Mouse (Mus musculus): Measurements from ENCODE around the gene Fbxo3.
"Not testable (repeated sequence)": the region's sequence is repeated elsewhere in the genome, so short reads cannot be mapped to it uniquely, and the experiment has no call there.

Gene Fbxo3

DNA sequence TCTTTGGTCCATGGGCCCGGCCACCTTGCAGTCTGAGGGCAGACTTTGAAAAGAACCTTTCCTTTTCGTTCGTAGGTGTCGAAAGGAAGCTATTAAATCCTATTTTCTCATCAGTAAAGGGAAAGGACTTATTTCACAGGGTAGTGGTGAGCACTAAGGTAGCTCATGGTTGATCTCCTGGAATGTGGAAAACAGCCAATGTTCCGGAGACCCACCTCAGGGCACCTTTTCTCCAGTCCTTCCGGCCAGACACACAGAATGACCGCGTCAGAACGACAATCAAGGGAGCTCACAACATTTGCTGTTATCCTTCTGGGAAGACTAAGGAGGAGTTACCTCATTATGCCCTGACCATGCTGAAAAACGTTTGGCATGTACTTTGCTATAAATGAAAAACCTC lies 68.7 kb downstream of the Fbxo3 start:
- DNase-seq (ENCODE audit: extremely low read depth, low read depth), result no peak

DNA sequence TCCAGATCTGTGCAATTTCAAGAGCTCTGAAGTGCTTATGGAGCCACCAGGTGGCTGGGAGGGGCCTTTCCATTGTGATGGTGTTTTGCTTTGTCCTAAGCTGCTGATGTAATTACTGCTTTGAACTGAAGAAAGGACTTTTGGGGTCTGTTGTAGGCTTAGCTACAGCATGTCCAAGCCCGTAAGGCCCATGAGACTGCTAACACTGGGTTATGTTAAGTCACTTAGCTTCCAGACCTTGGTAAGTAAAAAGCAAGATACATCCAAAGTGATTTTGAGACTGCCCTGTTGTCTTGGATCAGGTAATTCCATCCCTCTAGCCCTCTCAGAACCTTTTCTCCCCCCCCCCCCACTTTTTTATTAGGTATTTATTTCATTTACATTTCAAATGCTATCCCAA lies 69.3 kb downstream of the Fbxo3 start:
- not testable (repeated sequence) for DNase-seq (ENCODE audit: extremely low read depth, low read depth)

DNA sequence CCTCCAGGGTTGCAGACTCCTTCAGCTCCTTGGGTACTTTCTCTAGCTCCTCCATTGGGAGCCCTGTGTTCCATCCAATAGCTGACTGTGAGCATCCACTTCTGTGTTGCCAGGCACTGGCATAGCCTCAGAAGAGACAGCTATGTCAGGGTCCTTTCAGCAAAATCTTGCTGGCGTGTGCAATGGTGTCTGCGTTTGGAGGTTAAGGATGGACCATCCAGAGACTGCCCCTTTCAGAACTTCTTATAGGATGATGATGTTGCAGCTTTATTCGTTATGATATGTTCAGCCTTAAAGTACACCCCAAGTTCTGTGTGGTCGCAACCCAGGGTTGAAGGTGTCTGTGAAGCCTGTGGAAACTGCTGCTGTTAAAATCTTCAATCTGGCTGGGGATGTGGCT lies 69.9 kb downstream of the Fbxo3 start:
- DNase-seq (ENCODE audit: extremely low read depth, low read depth), result not testable (repeated sequence)

DNA sequence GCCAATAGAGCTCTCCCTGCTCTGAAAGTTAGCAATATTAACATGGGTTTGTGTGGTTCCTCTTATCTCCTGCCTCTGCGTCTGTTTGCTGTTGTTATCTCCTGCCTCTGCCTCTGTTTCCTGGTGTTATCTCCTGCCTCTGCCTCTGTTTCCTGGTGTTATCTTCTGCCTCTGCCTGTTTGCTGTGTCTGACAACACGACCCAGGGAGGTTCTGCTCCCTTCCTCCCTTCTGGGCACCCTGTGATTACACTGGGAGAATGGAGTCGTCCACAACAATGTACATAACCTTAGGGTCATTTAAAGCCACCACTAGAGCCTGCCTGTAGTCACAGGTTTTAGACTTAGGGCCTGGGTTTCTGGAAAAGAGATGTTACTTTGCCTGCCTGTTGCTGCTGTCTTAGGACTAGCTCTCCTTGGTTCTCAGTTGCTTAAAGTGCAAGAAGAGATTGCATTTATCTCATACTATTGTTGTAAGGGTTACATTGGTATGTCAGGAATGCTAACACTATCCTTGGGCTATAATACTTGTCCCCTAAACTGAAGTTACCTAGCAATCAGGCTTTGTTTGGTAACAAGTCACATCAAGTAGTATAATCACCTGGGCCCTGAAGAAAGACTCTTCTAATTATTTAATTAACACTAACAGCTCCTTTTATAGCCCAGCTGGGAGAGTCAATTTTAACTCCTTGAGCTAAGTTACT lies 71.2 kb downstream of the Fbxo3 start:
- peak; percentile 62 for DNase-seq (ENCODE audit: extremely low read depth, low read depth)

DNA sequence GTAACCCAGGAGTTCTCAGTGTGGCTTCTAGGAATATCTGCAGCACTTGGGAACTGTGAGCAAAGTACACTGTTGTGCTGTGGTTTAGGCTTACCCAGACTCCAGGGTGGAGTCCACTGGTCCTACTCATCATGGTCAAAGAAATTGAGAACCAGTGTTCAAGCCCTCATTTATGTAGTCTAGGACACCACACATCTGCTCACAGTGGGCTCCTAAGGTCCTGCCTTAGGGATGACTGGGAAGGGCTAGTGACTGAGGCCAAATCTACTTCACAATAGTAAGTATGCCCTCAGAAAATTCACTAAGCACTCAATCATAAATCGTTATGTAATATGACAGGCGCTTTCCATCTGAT lies 71.7 kb downstream of the Fbxo3 start:
- DNase-seq (ENCODE audit: extremely low read depth, low read depth), result no peak

DNA sequence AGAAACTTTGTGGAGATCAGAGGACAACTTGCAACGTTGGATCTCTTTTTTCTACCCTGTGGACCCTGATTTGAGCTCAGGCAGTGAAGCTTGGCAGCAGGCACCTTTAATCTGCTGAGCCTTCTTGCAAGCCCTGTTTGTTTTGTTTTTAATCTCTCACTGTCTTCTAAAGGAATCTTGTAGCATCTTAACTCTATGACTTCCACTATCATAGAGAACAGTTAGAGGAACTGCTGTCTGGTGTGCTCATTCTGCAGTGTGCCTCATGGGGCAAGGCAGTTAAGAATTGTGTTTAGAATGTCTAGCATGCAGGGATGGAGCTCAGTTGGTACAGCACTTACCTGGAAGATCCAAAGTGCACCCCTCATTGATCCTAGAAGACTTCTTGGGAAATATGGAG lies 72.4 kb downstream of the Fbxo3 start:
- no peak for DNase-seq (ENCODE audit: extremely low read depth, low read depth)

DNA sequence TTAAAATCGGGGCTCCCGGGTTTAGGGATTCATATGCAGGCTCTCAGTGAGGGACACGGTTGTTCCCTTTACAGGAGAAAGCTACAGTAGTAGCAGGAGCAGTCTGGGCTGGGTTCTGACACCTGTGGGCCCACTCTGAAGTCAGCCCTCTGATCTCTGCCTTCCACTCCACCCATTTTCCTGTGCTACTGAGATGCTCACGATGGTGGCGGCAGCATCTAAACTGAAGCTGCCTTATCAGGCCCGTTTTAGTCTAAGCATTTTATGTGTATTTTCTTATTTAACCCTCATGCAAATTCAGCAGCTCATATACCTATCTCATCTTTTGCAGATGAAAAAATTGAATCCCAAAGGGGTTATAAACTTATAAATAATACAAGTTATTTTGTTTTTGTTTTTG lies 77.3 kb downstream of the Fbxo3 start:
- DNase-seq (ENCODE audit: extremely low read depth, low read depth), result no peak

DNA sequence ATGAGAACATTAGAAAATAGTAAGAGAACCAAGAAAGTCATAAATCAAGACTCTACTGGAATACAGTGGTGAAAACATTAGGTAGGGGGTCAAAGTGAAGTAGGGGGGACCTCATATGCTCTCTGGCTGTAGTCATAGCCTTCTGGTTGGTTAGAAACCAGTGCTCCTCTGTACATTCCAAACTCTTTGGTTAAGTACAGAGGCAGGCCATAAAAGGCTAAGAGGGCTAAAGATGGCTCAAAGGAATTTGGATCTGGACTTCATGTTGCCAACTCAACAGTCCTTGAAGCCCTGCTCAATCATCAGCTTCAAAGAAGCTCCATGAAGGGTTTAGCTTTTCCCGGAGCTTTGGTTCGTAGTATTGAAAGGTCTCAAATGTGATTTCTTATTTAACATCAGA lies 81.5 kb downstream of the Fbxo3 start:
- DNase-seq (ENCODE audit: extremely low read depth, low read depth), result not testable (repeated sequence)

DNA sequence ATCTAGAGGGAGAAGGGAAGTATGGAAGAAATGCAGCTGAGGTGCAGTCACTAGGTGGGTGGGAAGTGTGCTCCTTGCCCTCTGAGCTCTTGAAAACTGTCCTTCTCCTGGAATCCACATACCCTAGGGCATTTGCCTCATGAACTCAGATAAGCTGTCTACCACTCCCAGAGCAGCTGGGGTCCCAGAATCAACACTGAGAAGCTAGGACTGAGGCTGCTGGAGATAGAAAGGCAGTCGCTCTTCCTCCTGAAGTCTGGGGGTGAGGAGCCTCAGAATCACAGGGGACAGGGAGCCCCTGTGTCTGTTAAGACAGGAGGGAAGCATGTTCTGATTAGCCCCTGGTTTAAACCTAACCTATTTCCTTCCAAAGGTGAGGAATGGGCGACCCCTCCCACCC lies 82.0 kb downstream of the Fbxo3 start:
- no peak for DNase-seq (ENCODE audit: extremely low read depth, low read depth)

DNA sequence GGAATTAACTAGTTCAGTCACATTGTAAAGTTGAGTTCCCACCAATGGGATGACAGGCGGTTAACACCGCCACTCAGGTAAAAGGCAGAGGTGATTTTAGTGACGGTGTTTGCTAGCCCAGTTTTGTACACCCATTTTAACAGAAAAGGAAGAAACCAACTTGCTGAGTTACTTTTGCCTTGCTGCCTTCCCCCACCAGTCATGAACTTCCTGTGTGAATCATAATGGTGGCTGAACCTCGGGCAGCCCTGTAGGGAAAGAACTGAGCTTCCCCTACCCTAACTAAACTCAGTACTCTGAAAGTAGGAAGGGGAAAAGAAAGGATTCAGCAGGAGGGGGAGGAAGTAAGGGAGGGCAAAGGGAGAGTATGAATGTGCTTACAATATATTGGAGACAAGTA lies 82.5 kb downstream of the Fbxo3 start:
- DNase-seq (ENCODE audit: extremely low read depth, low read depth), result no peak

DNA sequence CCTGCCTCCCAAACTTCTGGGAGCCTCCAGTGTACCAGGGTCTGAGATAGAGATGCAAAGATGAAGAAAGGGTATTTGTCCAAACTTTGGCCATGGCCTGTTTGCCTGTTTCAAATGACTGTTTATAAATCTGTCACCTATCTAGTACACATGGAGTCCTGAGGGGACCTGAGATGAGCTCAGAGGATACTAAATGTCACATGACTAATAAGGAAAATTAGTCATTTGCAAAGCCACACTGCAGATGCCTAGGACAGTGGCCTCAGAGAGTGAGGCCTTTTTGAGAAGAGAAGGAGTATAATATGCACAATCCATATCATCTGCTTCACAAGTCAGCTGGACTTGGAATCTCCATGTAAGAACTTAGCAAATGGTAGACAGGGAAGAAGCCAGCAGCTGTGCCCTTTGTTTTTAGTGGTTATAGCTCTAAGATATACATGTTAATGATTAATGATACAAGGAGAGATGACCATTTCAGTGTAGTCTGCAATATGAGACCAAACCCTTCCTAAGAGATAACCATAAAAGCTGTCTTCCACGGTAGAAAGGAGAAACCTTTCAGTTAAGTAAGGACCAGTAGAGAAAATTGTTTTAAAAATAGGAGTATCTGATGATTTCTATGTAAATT lies 83.8 kb downstream of the Fbxo3 start:
- DNase-seq (ENCODE audit: extremely low read depth, low read depth), result not testable (repeated sequence)
